Mouse (Mus musculus) CH12.LX (cell line): ENCODE data around the gene Myh9. TPM values are rescaled to one million over a fixed set of nuclear protein-coding genes. Genes with fewer than 3 reads are reported as not detected.

Source experiments
- DNase-seq: peaks from one replicate; pipeline ENCODE4 v3.0.0-alpha.2; 2013; ENCODE audit errors: extremely low read depth
- H3K27ac ChIP-seq: 2 replicates; pipeline ENCODE4 v1.5.1; 2012; ENCODE audit warnings: low read depth, mild to moderate bottlenecking, control low read depth, moderate library complexity; ENCODE audit not compliant: insufficient read depth
- H3K27me3 ChIP-seq: replicated peaks from 2 replicates; pipeline ENCODE3; 2012; ENCODE audit warnings: inconsistent platforms
- H3K36me3 ChIP-seq, 2 experiments: replicated peaks in 1 of 2; 2 replicates each; pipeline versions ENCODE3 to v1.6.1; 2012; ENCODE audit warnings: inconsistent platforms in 1 of 2, low read length in 1 of 2, mild to moderate bottlenecking in 1 of 2, mixed read lengths in 1 of 2, moderate library complexity in 1 of 2; ENCODE audit not compliant: control insufficient read depth in 1 of 2, insufficient read depth in 1 of 2
- H3K4me1 ChIP-seq, 2 experiments: 2 replicates each; pipeline ENCODE4 v1.6.1; 2012; ENCODE audit warnings: inconsistent platforms in 1 of 2, moderate library complexity in 1 of 2; ENCODE audit not compliant: insufficient read depth in 2 of 2, control insufficient read depth in 1 of 2
- H3K4me2 ChIP-seq: 2 replicates; pipeline ENCODE4 v1.6.1; 2012; ENCODE audit warnings: low read depth, mild to moderate bottlenecking, control low read depth; ENCODE audit not compliant: poor library complexity, insufficient read depth, severe bottlenecking
- H3K4me3 ChIP-seq, 3 experiments: fragments of 150-350 bp in 1 of 3; sonication (generic) in 1 of 3; replicated peaks in 1 of 3; 2 replicates each; pipeline versions ENCODE3 to v1.5.1; 2011 to 2012; ENCODE audit warnings: low read depth in 2 of 3, low read length in 2 of 3, mild to moderate bottlenecking in 2 of 3, moderate library complexity in 2 of 3, control low read depth in 1 of 3, improper control_type of control experiment in 1 of 3, inconsistent platforms in 1 of 3, mixed read lengths in 1 of 3; ENCODE audit not compliant: poor library complexity in 1 of 3
- H3K79me2 ChIP-seq: replicated peaks from 2 replicates; pipeline ENCODE4 v1.6.1; 2012; ENCODE audit warnings: mild to moderate bottlenecking, moderate library complexity; ENCODE audit not compliant: control insufficient read depth, poor library complexity, insufficient read depth, severe bottlenecking; ENCODE audit errors: extremely low read depth
- H3K9ac ChIP-seq: 2 replicates; pipeline ENCODE4 v1.6.1; 2012; ENCODE audit warnings: low read depth, mild to moderate bottlenecking, control low read depth, moderate library complexity; ENCODE audit not compliant: insufficient read depth
- H3K9me3 ChIP-seq: replicated peaks from 2 replicates; pipeline ENCODE3; 2012; ENCODE audit warnings: low read length, inconsistent platforms, mixed read lengths
- CTCF ChIP-seq, 2 experiments: IDR thresholded peaks in 1 of 2; conservative IDR thresholded peaks in 1 of 2; 2 replicates each; pipeline ENCODE4 v1.5.1; 2011 to 2012; ENCODE audit warnings: low read depth in 2 of 2, low read length in 2 of 2, improper control_type of control experiment in 1 of 2, inconsistent platforms in 1 of 2, mild to moderate bottlenecking in 1 of 2, moderate library complexity in 1 of 2
- EP300 ChIP-seq: IDR thresholded peaks from 2 replicates; pipeline ENCODE4 v1.6.1; 2011; ENCODE audit warnings: low read length, improper control_type of control experiment
- ETS1 ChIP-seq: conservative IDR thresholded peaks from 2 replicates; pipeline ENCODE4 v1.6.1; 2012; ENCODE audit warnings: low read depth, mild to moderate bottlenecking, inconsistent platforms, low read length, improper control_type of control experiment, moderate library complexity
- GABPA ChIP-seq: IDR thresholded peaks from 2 replicates; pipeline ENCODE4 v1.6.1; 2012; ENCODE audit warnings: low read depth, low read length, improper control_type of control experiment, inconsistent platforms; ENCODE audit not compliant: insufficient replicate concordance
- HCFC1 ChIP-seq: IDR thresholded peaks from 2 replicates; pipeline ENCODE4 v1.6.1; 2012; ENCODE audit warnings: low read depth, mild to moderate bottlenecking, inconsistent platforms, low read length, improper control_type of control experiment
- IRF4 ChIP-seq: IDR thresholded peaks from 2 replicates; pipeline ENCODE4 v1.6.1; 2014; ENCODE audit warnings: low read depth, mild to moderate bottlenecking, inconsistent platforms, low read length, improper control_type of control experiment
- JUN ChIP-seq: IDR thresholded peaks from 2 replicates; pipeline ENCODE4 v1.6.1; 2011; ENCODE audit warnings: low read depth, mild to moderate bottlenecking, low read length, improper control_type of control experiment, moderate library complexity; ENCODE audit not compliant: insufficient read depth
- JUND ChIP-seq: conservative IDR thresholded peaks from 2 replicates; pipeline ENCODE4 v1.6.1; 2011; ENCODE audit warnings: low read depth, low read length, improper control_type of control experiment
- MAX ChIP-seq: IDR thresholded peaks from 2 replicates; pipeline ENCODE4 v1.6.1; 2011; ENCODE audit warnings: low read length, improper control_type of control experiment
- MAZ ChIP-seq: IDR thresholded peaks from 2 replicates; pipeline ENCODE4 v1.6.1; 2012; ENCODE audit warnings: low read depth, mild to moderate bottlenecking, inconsistent platforms, low read length, improper control_type of control experiment, moderate library complexity
- MYC ChIP-seq: IDR thresholded peaks from 2 replicates; pipeline ENCODE4 v1.6.1; 2011; ENCODE audit warnings: low read depth, mild to moderate bottlenecking, improper control_type of control experiment, low read length
- NRF1 ChIP-seq: IDR thresholded peaks from 2 replicates; pipeline ENCODE4 v1.6.1; 2014; ENCODE audit warnings: low read depth, mild to moderate bottlenecking, inconsistent platforms, low read length, improper control_type of control experiment, moderate library complexity
- POLR2A ChIP-seq: IDR thresholded peaks from 2 replicates; pipeline ENCODE4 v1.6.1; 2011; ENCODE audit warnings: low read depth, mild to moderate bottlenecking, improper control_type of control experiment, low read length
- POLR2AphosphoS2 ChIP-seq: IDR thresholded peaks from 2 replicates; pipeline ENCODE4 v1.6.1; 2011; ENCODE audit warnings: low read depth, low read length, improper control_type of control experiment
- RAD21 ChIP-seq: IDR thresholded peaks from 2 replicates; pipeline ENCODE4 v1.6.1; 2011; ENCODE audit warnings: low read depth, mild to moderate bottlenecking, low read length, improper control_type of control experiment, moderate library complexity
- RCOR1 ChIP-seq: conservative IDR thresholded peaks from 2 replicates; pipeline ENCODE4 v1.6.1; 2012; ENCODE audit warnings: low read depth, mild to moderate bottlenecking, inconsistent platforms, low read length, improper control_type of control experiment
- SIN3A ChIP-seq: IDR thresholded peaks from 2 replicates; pipeline ENCODE4 v1.6.1; 2012; ENCODE audit warnings: low read length, improper control_type of control experiment, inconsistent platforms
- SMC3 ChIP-seq: IDR thresholded peaks from 2 replicates; pipeline ENCODE4 v1.6.1; 2011; ENCODE audit warnings: low read depth, low read length, improper control_type of control experiment
- TBP ChIP-seq: conservative IDR thresholded peaks from 2 replicates; pipeline ENCODE4 v1.6.1; 2011; ENCODE audit warnings: low read depth, low read length, improper control_type of control experiment
- USF1 ChIP-seq: IDR thresholded peaks from 2 replicates; pipeline ENCODE4 v1.6.1; 2014; ENCODE audit warnings: low read depth, mild to moderate bottlenecking, inconsistent platforms, low read length, improper control_type of control experiment
- USF2 ChIP-seq: conservative IDR thresholded peaks from 2 replicates; pipeline ENCODE4 v1.6.1; 2011; ENCODE audit warnings: low read depth, low read length, improper control_type of control experiment
- ZC3H11A ChIP-seq: IDR thresholded peaks from 2 replicates; pipeline ENCODE4 v1.6.1; 2012; ENCODE audit warnings: low read depth, mild to moderate bottlenecking, inconsistent platforms, low read length, improper control_type of control experiment
- ZNF384 ChIP-seq: IDR thresholded peaks from 2 replicates; pipeline ENCODE4 v1.6.1; 2012; ENCODE audit warnings: low read depth, low read length, improper control_type of control experiment, inconsistent platforms
- dilution Hi-C: fragments of 300-500 bp; cut with MboI; formaldehyde crosslinking; loops from 2 replicates; pipeline ENCODE4 v1.14.3; 2020; ENCODE audit warnings: low sequenced_read_pairs; ENCODE audit not compliant: extremely low pct_unique_long_range_greater_than_20kb, extremely low pct_ligation_motif_present
- in situ Hi-C: fragments of 300-500 bp; cut with MboI; formaldehyde crosslinking; loops from 3 replicates; pipeline ENCODE4 v1.14.3; 2019; ENCODE audit warnings: low sequenced_read_pairs, low pct_ligation_motif_present, low pct_unique_long_range_greater_than_20kb, mixed read lengths
- polyA plus RNA-seq: library from polyadenylated mRNA; unstranded; fragments of >175 nt; gene quantifications from 2 replicates; pipeline ENCODE4 v1.2.1, GENCODE M21; 2012; ENCODE audit warnings: low read depth; ENCODE audit not compliant: insufficient read length
- total RNA-seq, 2 experiments: library from RNA; depleted of rRNA; stranded (reverse); fragments of 300-350 nt in 1 of 2; fragments of >200 nt in 1 of 2; gene quantifications; 2 replicates each; pipeline ENCODE4 v1.2.3; 2012 to 2014

Myh9 gene
- total and polyA plus RNA-seq, 3 experiments: 43.8 to 165 (median 146) TPM

DNA sequence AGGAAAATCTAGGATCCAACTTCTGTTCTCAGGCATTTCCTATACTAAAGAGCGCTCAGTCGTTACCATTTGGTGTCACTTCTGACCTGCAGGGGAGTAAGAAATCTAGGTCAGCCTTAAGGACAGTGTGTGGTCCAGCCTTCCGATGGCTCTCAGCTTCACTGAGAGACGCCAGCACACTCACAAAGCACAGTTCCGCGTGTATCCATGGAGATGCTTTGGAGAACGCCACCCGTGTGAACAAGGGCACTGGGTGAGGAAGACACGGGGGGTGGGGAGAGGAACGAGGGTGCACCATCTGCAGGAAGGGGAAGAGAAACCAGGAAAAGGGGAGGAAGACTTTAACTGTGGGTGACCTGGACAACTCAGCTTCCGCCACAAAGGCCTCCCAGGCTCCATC lies 89.5 kb downstream of the Myh9 start:
- TF ChIP-seq ETS1 (no peak), CTCF (conservative IDR thresholded peaks at IDR 0.05 in 1 of 2, IDR thresholded peaks at IDR 0.05 in 1 of 2; ENCODE audit: low read depth in 2 of 2, low read length in 2 of 2) (no peak), SIN3A (no peak), HCFC1 (no peak), NRF1 (no peak), JUN (no peak), TBP (no peak), POLR2A (no peak), POLR2AphosphoS2 (no peak), ZC3H11A (no peak), GABPA (no peak), ZNF384 (no peak)
- Histone ChIP-seq H3K4me3 (no peak overlapping the region), H3K9ac (no peak overlapping the region), H3K9me3 (peaks cover 10% of the 10 kb centered on the region), H3K27ac (no peak overlapping the region), H3K27me3 (peaks cover 18% of the 10 kb centered on the region), H3K79me2 (no peaks in the 10 kb centered on the region), H3K4me1 (peaks cover 0 to 4% of the 10 kb centered on the region in 2 experiments; a peak in 1 of 4 replicates), H3K4me2 (no peak overlapping the region), H3K36me3 (no peaks in the 10 kb centered on the region)
- DNase-seq: no peak
- dilution Hi-C loops: no loop called here
- in situ Hi-C loops: no loop called here

DNA sequence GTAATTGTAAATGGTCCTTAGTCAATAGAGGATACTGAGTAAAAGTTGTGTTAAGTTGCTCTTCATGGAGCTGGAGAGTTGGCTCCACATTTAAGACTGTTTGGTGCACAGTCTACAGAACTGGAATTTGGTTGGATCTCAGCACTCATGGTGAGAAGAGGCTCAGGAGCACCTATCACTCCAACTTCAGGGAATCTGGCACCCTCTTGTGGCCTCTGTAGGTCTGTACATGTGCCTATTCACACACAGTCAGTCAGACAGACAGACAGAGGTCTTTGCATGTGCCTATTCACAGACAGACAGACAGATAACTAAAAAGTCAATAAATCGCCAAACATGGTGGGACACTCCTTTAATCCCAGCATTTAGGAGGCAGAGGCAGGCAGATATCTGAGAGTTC lies 91.5 kb downstream of the Myh9 start:
- H3K9me3 ChIP-seq: peaks cover 10% of the 10 kb centered on the region
- H3K79me2 ChIP-seq: no peaks in the 10 kb centered on the region
- TF ChIP-seq RCOR1 (no peak), ZNF384 (no peak), IRF4 (no peak), EP300 (no peak), GABPA (no peak), MAX (peak; percentile 68), USF2 (no peak), MYC (peak; percentile 73), JUND (no peak), USF1 (no peak), SMC3 (peak; percentile 62), RAD21 (peak; percentile 66), MAZ (no peak), CTCF (conservative IDR thresholded peaks at IDR 0.05 in 1 of 2, IDR thresholded peaks at IDR 0.05 in 1 of 2; ENCODE audit: low read depth in 2 of 2, low read length in 2 of 2) (peak; percentile 48 to 79; a peak in 3 of 4 replicates)
- H3K4me2 ChIP-seq: no peak overlapping the region
- dilution Hi-C loops: no loop called here
- peak; percentile 52 for DNase-seq
- no peak overlapping the region for H3K27ac ChIP-seq
- peaks cover 0 to 4% of the 10 kb centered on the region in 2 experiments; a peak in 1 of 4 replicates for H3K4me1 ChIP-seq
- no peak overlapping the region for H3K9ac ChIP-seq
- no peak overlapping the region for H3K4me3 ChIP-seq
- H3K27me3 ChIP-seq: peaks cover 25% of the 10 kb centered on the region
- in situ Hi-C loops: no loop called here
- no peaks in the 10 kb centered on the region for H3K36me3 ChIP-seq
